Mouse (Mus musculus): ENCODE data around the gene Fgg.

Fgg gene

GRCm38 (mm10) chr3:83007557-83007956, at the start of gene Fgg:
Fgg (plus strand) TSS chr3:83007724.
- DNase-seq (ENCODE audit: low spot score in 2 of 2), result no peak

- no peak for DNase-seq (ENCODE audit: low spot score in 2 of 2)
Measured at GRCm38 (mm10) chr3:82971046-82971445, 36.5 kb upstream of the Fgg start.

- no peak for DNase-seq (ENCODE audit: low spot score in 2 of 2)
Measured at GRCm38 (mm10) chr3:82980818-82981217, 26.7 kb upstream of the Fgg start.

- no peak for DNase-seq (ENCODE audit: low spot score in 2 of 2)
Measured at GRCm38 (mm10) chr3:82981861-82982260, 25.7 kb upstream of the Fgg start.

GRCm38 (mm10) chr3:82984840-82985239, 22.7 kb upstream of the Fgg start:
- DNase-seq (ENCODE audit: low spot score in 2 of 2), result no peak

GRCm38 (mm10) chr3:82991963-82992362, 15.6 kb upstream of the Fgg start:
- no peak for DNase-seq (ENCODE audit: low spot score in 2 of 2)

- no peak for DNase-seq (ENCODE audit: low spot score in 2 of 2)
Measured at GRCm38 (mm10) chr3:82992956-82993355, 14.6 kb upstream of the Fgg start.

- no peak for DNase-seq (ENCODE audit: low spot score in 2 of 2)
Measured at GRCm38 (mm10) chr3:82995368-82995767, 12.2 kb upstream of the Fgg start.

GRCm38 (mm10) chr3:82996656-82997055, 10.9 kb upstream of the Fgg start:
- DNase-seq (ENCODE audit: low spot score in 2 of 2), result no peak

- peak in 1 of 2 experiments; percentile 29 for DNase-seq (ENCODE audit: low spot score in 2 of 2)
Measured at GRCm38 (mm10) chr3:82998772-82999463, 8.6 kb upstream of the Fgg start.

- DNase-seq (ENCODE audit: low spot score in 2 of 2), result no peak
Measured at GRCm38 (mm10) chr3:82999995-83000394, 7.5 kb upstream of the Fgg start.

- peak in 1 of 2 experiments; percentile 7 for DNase-seq (ENCODE audit: low spot score in 2 of 2)
Measured at GRCm38 (mm10) chr3:83002191-83002590, 5.3 kb upstream of the Fgg start.

- no peak for DNase-seq (ENCODE audit: low spot score in 2 of 2)
Measured at GRCm38 (mm10) chr3:83003068-83003467, 4.5 kb upstream of the Fgg start.

- DNase-seq (ENCODE audit: low spot score in 2 of 2), result no peak
Measured at GRCm38 (mm10) chr3:83004801-83005200, 2.7 kb upstream of the Fgg start.

GRCm38 (mm10) chr3:83010291-83010690, 2.8 kb downstream of the Fgg start:
- DNase-seq (ENCODE audit: low spot score in 2 of 2), result no peak

GRCm38 (mm10) chr3:83011136-83011535, 3.6 kb downstream of the Fgg start:
- DNase-seq (ENCODE audit: low spot score in 2 of 2), result no peak

- DNase-seq (ENCODE audit: low spot score in 2 of 2), result no peak
Measured at GRCm38 (mm10) chr3:83011565-83011964, 4.0 kb downstream of the Fgg start.

GRCm38 (mm10) chr3:83012636-83013035, 5.1 kb downstream of the Fgg start:
- no peak for DNase-seq (ENCODE audit: low spot score in 2 of 2)

- no peak for DNase-seq (ENCODE audit: low spot score in 2 of 2)
Measured at GRCm38 (mm10) chr3:83013951-83014350, 6.4 kb downstream of the Fgg start.

- DNase-seq (ENCODE audit: low spot score in 2 of 2), result no peak
Measured at GRCm38 (mm10) chr3:83016236-83016635, 8.7 kb downstream of the Fgg start.

- no peak for DNase-seq (ENCODE audit: low spot score in 2 of 2)
Measured at GRCm38 (mm10) chr3:83020387-83020786, 12.9 kb downstream of the Fgg start.

GRCm38 (mm10) chr3:83021176-83021575, 13.7 kb downstream of the Fgg start:
- no peak for DNase-seq (ENCODE audit: low spot score in 2 of 2)

- no peak for DNase-seq (ENCODE audit: low spot score in 2 of 2)
Measured at GRCm38 (mm10) chr3:83025036-83025435, 17.5 kb downstream of the Fgg start.

Measured in spleen, postnatal 36 days (tissue).